Mouse (Mus musculus): ENCODE results near the gene Fndc3a. TPM values are rescaled to one million over a fixed set of nuclear protein-coding genes. Genes with fewer than 3 reads are reported as not detected.
A peak's percentile ranks its signal among the peaks of the same experiment; 100 is the strongest.

The Fndc3a gene
- polyA plus RNA-seq, 1 experiment from 2014 or later, result 44.5 TPM

DNA sequence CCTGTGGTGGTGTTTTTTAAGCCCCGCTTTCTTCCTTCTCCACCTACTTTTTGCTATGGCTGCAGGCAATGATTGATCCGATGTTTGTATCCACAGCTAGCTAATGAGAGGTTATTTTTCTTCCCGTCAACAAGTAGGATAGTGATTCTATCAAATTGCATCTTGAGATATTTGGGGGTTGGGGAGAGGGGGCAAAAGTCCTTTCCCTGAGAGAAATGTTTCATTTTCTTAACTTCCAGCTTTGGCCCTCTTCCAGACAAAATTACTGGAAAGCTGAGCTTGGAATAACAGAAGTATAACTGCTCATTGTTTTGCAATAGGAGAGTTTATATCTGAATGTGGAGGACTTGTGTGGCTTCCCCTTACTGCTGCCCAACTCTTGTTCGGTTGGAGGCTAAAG is 1.3 kb upstream of the Fndc3a start:
- Histone ChIP-seq H3K9me3 (no peaks in the 10 kb centered on the region), H3K36me3 (no peaks in the 10 kb centered on the region), H3K4me1 (replicated peaks) (no peaks in the 10 kb centered on the region), H3K27me3 (replicated peaks) (no peaks in the 10 kb centered on the region; the same call in 1 of the 2 replicates), H3K27ac (no peak overlapping the region), H3K4me3 (replicated peaks) (no peak overlapping the region), H3K4me2 (replicated peaks) (peak overlapping the region; percentile 81), H3K9ac (no peak overlapping the region)
- 40% methylated on average over 4 of the region's 4 CpGs for WGBS
- no peak for ATAC-seq

DNA sequence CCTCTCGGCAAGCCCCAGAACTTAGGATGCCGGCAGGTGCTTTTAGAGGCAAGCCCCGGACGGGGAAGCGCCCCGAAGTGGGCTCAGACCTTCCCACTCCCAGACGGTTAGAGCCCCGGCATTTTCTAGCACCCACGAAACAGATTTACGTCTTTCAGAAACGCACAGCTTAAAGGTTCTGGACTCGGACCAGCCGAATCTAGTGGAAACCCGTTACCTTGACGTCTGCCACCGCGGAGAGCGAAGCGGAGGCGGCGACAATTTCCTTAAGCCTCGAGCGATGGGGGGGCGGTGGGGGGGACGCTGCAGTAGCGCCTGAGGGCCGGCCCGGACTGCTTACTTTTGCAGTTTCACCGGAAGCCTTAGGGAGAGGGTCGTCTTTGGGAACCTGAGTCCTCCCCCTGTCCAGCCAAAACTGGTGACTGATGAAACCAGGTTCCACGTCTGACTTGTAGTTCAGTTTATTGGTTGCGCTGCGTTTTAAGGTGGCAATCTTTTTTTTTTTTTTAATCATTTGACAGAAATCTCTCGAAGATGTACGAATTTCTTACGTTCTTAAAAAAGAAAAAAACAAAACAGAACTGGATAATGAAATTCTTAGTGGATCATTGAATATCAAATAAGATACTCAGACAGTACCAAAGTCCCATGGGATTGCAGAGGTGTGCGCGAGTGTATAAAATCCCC is 681 bp upstream of the Fndc3a start:
- Histone ChIP-seq H3K9me3 (no peaks in the 10 kb centered on the region), H3K36me3 (no peaks in the 10 kb centered on the region), H3K4me2 (replicated peaks) (peak overlapping the region; percentile 81), H3K4me3 (replicated peaks) (peak overlapping the region; percentile 97), H3K27ac (peak overlapping the region; percentile 93), H3K9ac (peak overlapping the region; percentile 89), H3K4me1 (replicated peaks) (no peaks in the 10 kb centered on the region), H3K27me3 (replicated peaks) (no peaks in the 10 kb centered on the region; the same call in 1 of the 2 replicates)
- WGBS, result 2% methylated on average over 38 of the region's 38 CpGs
- ATAC-seq, result peak; percentile 59; the same call in 1 of the 2 replicates

DNA sequence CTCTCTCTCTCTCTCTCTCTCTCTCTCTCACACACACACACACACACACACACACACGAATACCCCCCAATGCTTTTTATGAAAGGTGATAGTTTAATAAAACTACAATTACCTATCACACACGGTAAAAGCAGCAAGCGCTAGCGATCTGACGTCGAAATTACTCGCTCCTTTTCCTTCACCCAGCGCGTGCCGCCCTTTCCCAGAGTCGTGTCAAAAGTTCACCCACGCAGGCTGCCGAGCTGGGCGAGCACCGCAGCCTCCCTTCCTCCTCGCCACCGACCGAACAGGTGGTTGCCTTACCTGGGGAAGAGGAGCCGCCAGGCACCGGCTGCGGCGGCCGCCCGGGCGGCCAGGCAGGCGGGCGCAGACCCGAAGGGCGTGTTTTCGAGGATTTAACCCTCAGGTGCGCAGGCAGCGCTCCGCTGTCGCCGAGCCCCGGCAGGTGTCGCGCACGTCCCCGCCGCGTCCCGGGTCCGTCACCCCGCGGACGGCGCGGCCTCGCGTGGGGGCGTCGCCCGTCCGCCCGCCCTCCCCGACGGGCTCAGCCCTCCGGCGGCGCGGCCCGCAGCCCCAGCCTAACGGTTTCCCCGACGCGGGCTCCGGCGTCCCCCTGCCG is 603 bp downstream of the Fndc3a start:
- H3K36me3 ChIP-seq, result no peaks in the 10 kb centered on the region
- H3K9me3 ChIP-seq, result no peaks in the 10 kb centered on the region
- H3K27ac ChIP-seq, result peak overlapping the region; percentile 93
- peak; percentile 91 for ATAC-seq
- H3K9ac ChIP-seq, result peak overlapping the region; percentile 89
- H3K27me3 ChIP-seq (replicated peaks), result no peaks in the 10 kb centered on the region; the same call in 1 of the 2 replicates
- peak overlapping the region; percentile 81 for H3K4me2 ChIP-seq (replicated peaks)
- H3K4me3 ChIP-seq (replicated peaks), result peak overlapping the region; percentile 97
- under 1% methylated on average over 70 of the region's 70 CpGs for WGBS
- no peaks in the 10 kb centered on the region for H3K4me1 ChIP-seq (replicated peaks)

GRCm38 (mm10) chr14:72708581-72708991 is 1.2 kb downstream of the Fndc3a start:
- Histone ChIP-seq H3K27me3 (replicated peaks) (no peaks in the 10 kb centered on the region; the same call in 1 of the 2 replicates), H3K9ac (peak overlapping the region; percentile 89; the same call in 1 of the 2 replicates), H3K4me2 (replicated peaks) (peak overlapping the region; percentile 81), H3K27ac (no peak overlapping the region), H3K9me3 (no peaks in the 10 kb centered on the region), H3K4me3 (replicated peaks) (peak overlapping the region; percentile 97), H3K4me1 (replicated peaks) (no peaks in the 10 kb centered on the region), H3K36me3 (no peaks in the 10 kb centered on the region)
- no peak for ATAC-seq
- WGBS, result 24% methylated on average over 11 of the region's 11 CpGs

- no peaks in the 10 kb centered on the region for H3K27me3 ChIP-seq (replicated peaks)
- no peaks in the 10 kb centered on the region for H3K9me3 ChIP-seq
- no peaks in the 10 kb centered on the region for H3K4me1 ChIP-seq (replicated peaks)
- no peak overlapping the region for H3K27ac ChIP-seq
- H3K36me3 ChIP-seq, result no peaks in the 10 kb centered on the region
- 85% methylated on average over 5 of the region's 5 CpGs for WGBS
- ATAC-seq, result no peak
- H3K4me3 ChIP-seq (replicated peaks), result no peak overlapping the region
- H3K4me2 ChIP-seq (replicated peaks), result no peak overlapping the region
- H3K9ac ChIP-seq, result no peak overlapping the region
These were observed 9.7 kb downstream of the Fndc3a start for GRCm38 (mm10) chr14:72700056-72700455.

GRCm38 (mm10) chr14:72691406-72691805 is 18.4 kb downstream of the Fndc3a start:
- ATAC-seq, result no peak
- H3K27me3 ChIP-seq (replicated peaks), result no peaks in the 10 kb centered on the region
- no peaks in the 10 kb centered on the region for H3K36me3 ChIP-seq
- WGBS, result 59% methylated on average over 1 of the region's 1 CpGs
- H3K4me2 ChIP-seq (replicated peaks), result no peak overlapping the region
- H3K9me3 ChIP-seq, result no peaks in the 10 kb centered on the region
- H3K27ac ChIP-seq, result no peak overlapping the region
- H3K4me3 ChIP-seq (replicated peaks), result no peak overlapping the region
- no peaks in the 10 kb centered on the region for H3K4me1 ChIP-seq (replicated peaks)
- no peak overlapping the region for H3K9ac ChIP-seq

DNA sequence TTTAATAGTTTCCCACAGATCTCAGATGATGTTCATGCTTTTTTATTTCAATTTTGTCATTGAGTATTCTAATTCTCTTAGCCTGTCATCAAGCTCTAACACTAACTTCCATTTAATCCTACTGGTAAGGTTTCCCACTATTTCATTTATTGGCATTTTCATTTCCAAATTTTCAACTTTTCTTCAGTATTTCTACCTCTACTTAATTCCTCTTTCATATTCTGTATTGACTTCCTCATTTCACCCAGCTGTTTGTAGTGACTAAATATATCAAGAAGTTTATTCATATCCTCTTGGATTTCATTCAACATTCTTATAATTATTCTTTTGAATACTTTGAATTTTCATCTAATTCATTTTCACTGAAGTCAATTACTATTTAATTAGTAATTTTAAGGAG is 20.3 kb downstream of the Fndc3a start:
- Histone ChIP-seq H3K27ac (no peak overlapping the region), H3K4me3 (replicated peaks) (no peak overlapping the region), H3K9me3 (no peaks in the 10 kb centered on the region), H3K36me3 (no peaks in the 10 kb centered on the region), H3K4me1 (replicated peaks) (no peaks in the 10 kb centered on the region), H3K27me3 (replicated peaks) (no peaks in the 10 kb centered on the region), H3K4me2 (replicated peaks) (no peak overlapping the region), H3K9ac (no peak overlapping the region)
- ATAC-seq, result no peak

DNA sequence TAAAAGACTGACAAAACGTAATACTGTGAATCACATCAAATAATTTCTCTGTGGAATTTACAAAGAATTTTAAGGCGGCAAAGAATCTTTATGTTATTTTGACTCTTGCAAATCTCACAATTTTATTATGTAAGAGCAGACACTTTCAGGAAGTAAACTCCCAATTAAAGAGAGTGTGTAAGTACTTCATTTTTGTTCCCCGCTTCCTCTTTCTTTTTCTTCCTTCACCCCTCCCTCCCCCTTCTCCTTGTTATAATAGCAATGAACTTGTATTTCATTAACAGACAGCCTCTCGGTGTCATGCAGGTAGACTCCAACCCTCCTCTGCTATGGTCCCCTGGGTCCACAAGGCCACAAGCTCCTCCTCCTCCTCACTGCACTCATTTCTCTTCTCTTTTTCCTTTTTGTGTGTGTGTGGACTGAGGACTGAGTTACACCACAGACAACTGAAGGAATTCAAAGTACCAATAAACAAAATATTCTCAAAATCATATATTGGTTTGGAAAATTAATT is 24.9 kb downstream of the Fndc3a start:
- Histone ChIP-seq H3K36me3 (no peaks in the 10 kb centered on the region), H3K9ac (no peak overlapping the region), H3K4me2 (replicated peaks) (no peak overlapping the region), H3K9me3 (no peaks in the 10 kb centered on the region), H3K27me3 (replicated peaks) (no peaks in the 10 kb centered on the region), H3K4me1 (replicated peaks) (no peaks in the 10 kb centered on the region), H3K4me3 (replicated peaks) (no peak overlapping the region), H3K27ac (no peak overlapping the region)
- WGBS, result 81% methylated on average over 4 of the region's 4 CpGs
- no peak for ATAC-seq

GRCm38 (mm10) chr14:72677247-72677646 is 32.6 kb downstream of the Fndc3a start:
- 73% methylated on average over 3 of the region's 3 CpGs for WGBS
- H3K9ac ChIP-seq, result no peak overlapping the region
- H3K4me2 ChIP-seq (replicated peaks), result no peak overlapping the region
- H3K27me3 ChIP-seq (replicated peaks), result no peaks in the 10 kb centered on the region
- H3K4me3 ChIP-seq (replicated peaks), result no peak overlapping the region
- no peaks in the 10 kb centered on the region for H3K4me1 ChIP-seq (replicated peaks)
- no peaks in the 10 kb centered on the region for H3K36me3 ChIP-seq
- H3K9me3 ChIP-seq, result no peaks in the 10 kb centered on the region
- ATAC-seq, result no peak
- no peak overlapping the region for H3K27ac ChIP-seq

DNA sequence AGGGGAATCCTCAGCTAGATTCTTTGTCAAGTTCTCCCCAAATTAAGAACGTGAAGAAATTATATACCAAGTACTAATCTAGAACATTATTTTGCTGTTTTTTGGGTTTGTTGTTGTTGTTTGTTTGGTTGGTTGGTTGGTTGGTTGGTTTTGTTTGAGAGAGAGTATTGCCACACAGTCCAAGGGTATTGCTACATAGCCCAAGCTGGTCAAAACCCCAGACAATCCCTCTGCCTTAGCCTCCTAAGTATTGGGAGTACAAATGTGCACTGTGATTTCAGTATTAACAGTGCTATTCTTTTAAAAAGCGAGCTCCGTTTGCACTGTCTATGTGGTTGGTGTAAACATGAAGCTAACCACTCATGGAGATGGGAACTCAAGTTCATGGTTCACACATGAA is 37.9 kb downstream of the Fndc3a start:
- Histone ChIP-seq H3K27ac (no peak overlapping the region), H3K4me3 (replicated peaks) (no peak overlapping the region), H3K27me3 (replicated peaks) (no peaks in the 10 kb centered on the region), H3K9ac (no peak overlapping the region), H3K36me3 (no peaks in the 10 kb centered on the region), H3K4me1 (replicated peaks) (no peaks in the 10 kb centered on the region), H3K4me2 (replicated peaks) (no peak overlapping the region), H3K9me3 (no peaks in the 10 kb centered on the region)
- 87% methylated on average over 3 of the region's 3 CpGs for WGBS
- no peak for ATAC-seq

- no peak overlapping the region for H3K27ac ChIP-seq
- 88% methylated on average over 2 of the region's 2 CpGs for WGBS
- no peaks in the 10 kb centered on the region for H3K36me3 ChIP-seq
- H3K4me2 ChIP-seq (replicated peaks), result no peak overlapping the region
- no peaks in the 10 kb centered on the region for H3K9me3 ChIP-seq
- H3K4me3 ChIP-seq (replicated peaks), result no peak overlapping the region
- H3K9ac ChIP-seq, result no peak overlapping the region
- no peak for ATAC-seq
- H3K27me3 ChIP-seq (replicated peaks), result no peaks in the 10 kb centered on the region
- no peaks in the 10 kb centered on the region for H3K4me1 ChIP-seq (replicated peaks)
These were observed 38.8 kb downstream of the Fndc3a start for GRCm38 (mm10) chr14:72670987-72671386.

DNA sequence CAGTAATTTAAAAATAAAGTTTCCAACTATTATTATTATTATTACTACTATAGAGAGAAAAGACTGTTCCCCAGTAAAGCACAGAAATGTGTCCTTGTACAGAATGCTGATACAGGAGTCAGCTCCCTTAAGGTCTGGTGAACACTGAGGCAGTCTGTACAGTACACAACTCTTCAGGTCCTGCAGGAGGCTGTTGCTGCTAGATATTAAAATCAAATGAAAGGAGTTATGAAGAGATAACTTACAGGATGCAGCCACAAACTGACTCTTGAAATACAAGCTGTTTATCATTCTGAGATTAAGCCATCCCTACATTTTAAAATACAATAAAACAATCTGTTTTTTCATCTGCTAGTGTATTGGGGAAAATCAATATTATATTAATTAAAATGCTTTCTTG is 60.5 kb downstream of the Fndc3a start:
- H3K4me2 ChIP-seq (replicated peaks), result no peak overlapping the region
- H3K27me3 ChIP-seq (replicated peaks), result no peaks in the 10 kb centered on the region
- no peak overlapping the region for H3K9ac ChIP-seq
- ATAC-seq, result no peak
- no peaks in the 10 kb centered on the region for H3K4me1 ChIP-seq (replicated peaks)
- no peaks in the 10 kb centered on the region for H3K9me3 ChIP-seq
- H3K27ac ChIP-seq, result no peak overlapping the region
- no peaks in the 10 kb centered on the region for H3K36me3 ChIP-seq
- H3K4me3 ChIP-seq (replicated peaks), result no peak overlapping the region

DNA sequence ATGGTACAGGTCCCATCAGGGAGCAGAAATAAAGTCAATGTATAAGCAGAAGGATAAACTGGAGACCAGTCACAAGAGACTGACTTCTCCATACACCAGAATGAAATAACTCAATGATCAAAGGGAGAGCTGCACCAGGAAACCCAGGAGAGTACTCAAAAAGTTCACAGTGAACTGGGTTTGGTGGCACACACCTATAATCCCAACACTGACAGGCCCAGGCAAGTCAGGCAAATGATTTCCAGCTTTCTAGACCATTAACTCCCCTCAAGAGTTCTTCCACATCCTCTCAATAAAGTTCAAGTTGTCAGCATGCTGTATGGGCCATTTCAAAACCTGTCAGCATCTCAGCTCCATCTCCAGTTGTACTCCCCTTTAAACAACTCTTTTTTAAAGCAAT is 64.3 kb downstream of the Fndc3a start:
- Histone ChIP-seq H3K4me1 (replicated peaks) (no peaks in the 10 kb centered on the region), H3K9ac (no peak overlapping the region), H3K27ac (no peak overlapping the region), H3K36me3 (no peaks in the 10 kb centered on the region), H3K27me3 (replicated peaks) (no peaks in the 10 kb centered on the region), H3K9me3 (no peaks in the 10 kb centered on the region), H3K4me3 (replicated peaks) (no peak overlapping the region), H3K4me2 (replicated peaks) (no peak overlapping the region)
- no peak for ATAC-seq

Data from intestine, embryonic 15.5 days (tissue).